Mouse (Mus musculus): Measurements from ENCODE around the gene Pld6.
A peak's percentile ranks its signal among the peaks of the same experiment; 100 is the strongest.

GRCm38 (mm10) chr11:59778181-59778873 lies 9.1 kb downstream of the Pld6 start:
- TF ChIP-seq CTCF (IDR thresholded peaks at IDR 0.05; ENCODE audit: low read depth) (peak; percentile 95), EP300 (IDR thresholded peaks at IDR 0.05; ENCODE audit: low read depth) (no peak)
